Mouse (Mus musculus) testis, adult 10 weeks (tissue): Measurements from ENCODE around the gene Pik3r1. TPM values are rescaled to one million over a fixed set of nuclear protein-coding genes. Genes with fewer than 3 reads are reported as not detected.

Experiments used
- polyA plus RNA-seq: library from polyadenylated mRNA; stranded (reverse); fragments of 350-450 nt; fragmentation: Illumina TruSeq; extraction: RNeasy Lipid Tissue Mini Kit (QIAGEN cat#74804); gene quantifications from one replicate; pipeline ENCODE4 v1.2.3, GENCODE M21; 2014; ENCODE audit warnings: low read depth, low replicate concordance

The Pik3r1 gene
- polyA plus RNA-seq, result 6.2 TPM

DNA sequence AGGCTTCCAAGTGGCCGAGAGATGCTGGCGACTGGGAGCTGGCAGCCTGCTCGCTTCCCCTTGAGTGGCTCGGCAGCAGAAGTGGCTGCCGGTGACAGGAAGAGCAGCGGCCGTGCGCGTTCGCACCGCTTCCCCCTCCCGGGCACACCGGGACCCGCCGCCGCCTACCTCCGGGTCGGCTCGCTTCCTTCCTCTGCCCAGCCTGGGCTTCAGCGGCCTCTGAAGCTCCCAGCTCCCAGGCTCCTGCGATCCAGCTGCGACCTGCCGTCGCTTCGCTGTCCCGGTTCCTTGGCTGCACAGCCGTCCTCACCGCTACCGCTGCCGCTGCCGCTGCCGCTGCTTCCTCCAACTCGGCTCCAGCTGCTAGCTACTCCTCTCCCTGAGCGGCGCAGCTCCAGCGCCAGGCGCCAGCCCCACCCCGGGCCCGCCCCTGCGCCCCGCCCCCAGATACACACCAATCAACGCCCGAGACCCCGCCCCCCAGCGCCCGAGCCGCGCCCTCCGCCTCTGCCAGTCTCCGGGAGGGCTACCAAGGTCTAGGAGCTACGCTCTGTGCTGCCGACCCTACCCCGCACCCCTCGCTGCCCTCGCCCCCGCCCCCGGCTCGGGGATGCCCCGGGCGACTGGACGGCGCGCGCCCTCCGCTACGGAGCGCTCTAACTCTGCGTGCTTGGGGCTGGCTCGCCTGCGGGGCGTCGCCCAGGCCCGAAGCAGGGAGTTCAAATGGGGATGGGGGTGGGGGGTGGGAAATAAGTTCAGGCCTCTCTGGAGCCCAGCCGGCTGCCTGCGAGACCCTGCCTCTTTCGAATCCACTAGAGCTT lies at the start of gene Pik3r1:
Pik3r1 (minus strand) TSS at position 409 of the 821 bp plus-strand sequence.

